Mouse (Mus musculus) forebrain, embryonic 14.5 days (tissue): Measurements from ENCODE around the gene Gm8356. TPM values are rescaled to one million over a fixed set of nuclear protein-coding genes. Genes with fewer than 3 reads are reported as not detected.
"Not testable (repeated sequence)": the region's sequence is repeated elsewhere in the genome, so short reads cannot be mapped to it uniquely, and the experiment has no call there.

ENCODE experiments used
- ATAC-seq: fragments of 200-750 bp; cut with Nextera tagmentation; 2 replicates; pipeline ENCODE4 v1.8.0; 2017; ENCODE audit warnings: mild to moderate bottlenecking, moderate library complexity
- DNase-seq: peaks from one replicate; pipeline ENCODE4 v3.0.0-alpha.2; 2015; ENCODE audit warnings: low spot score
- H3K27ac ChIP-seq: fragments of 300-500 bp; sonication (generic); 2 replicates; pipeline ENCODE4 v1.5.1; 2014; ENCODE audit warnings: low read depth, mild to moderate bottlenecking, control low read depth, low read length, moderate library complexity
- H3K27me3 ChIP-seq: fragments of 300-500 bp; sonication (generic); replicated peaks from 2 replicates; pipeline ENCODE4 v1.6.1; 2014; ENCODE audit warnings: low read length, control low read depth, mixed read lengths; ENCODE audit not compliant: control insufficient read depth, insufficient read depth
- H3K36me3 ChIP-seq: fragments of 300-500 bp; sonication (generic); 2 replicates; pipeline ENCODE4 v1.6.1; 2014; ENCODE audit warnings: low read length, control low read depth; ENCODE audit not compliant: control insufficient read depth, insufficient read depth
- H3K4me1 ChIP-seq: fragments of 300-500 bp; sonication (generic); 2 replicates; pipeline ENCODE4 v1.6.1; 2014; ENCODE audit warnings: antibody characterized with exemption, low read length, control low read depth; ENCODE audit not compliant: control insufficient read depth, insufficient read depth
- H3K4me2 ChIP-seq: fragments of 300-500 bp; sonication (generic); 2 replicates; pipeline ENCODE4 v1.6.1; 2014; ENCODE audit warnings: mild to moderate bottlenecking, control low read depth, low read length
- H3K4me3 ChIP-seq: fragments of 300-500 bp; sonication (generic); 2 replicates; pipeline ENCODE4 v1.5.1; 2014; ENCODE audit warnings: low read depth, low read length, control low read depth
- H3K9ac ChIP-seq: fragments of 300-500 bp; sonication (generic); 2 replicates; pipeline ENCODE4 v1.6.1; 2014; ENCODE audit warnings: mild to moderate bottlenecking, low read length, control low read depth, moderate library complexity
- H3K9me3 ChIP-seq: fragments of 300-500 bp; sonication (generic); replicated peaks from 2 replicates; pipeline ENCODE4 v1.6.1; 2016; ENCODE audit warnings: low read length, control low read depth, mixed read lengths; ENCODE audit not compliant: control insufficient read depth
- WGBS: fragments of 180-500 bp; shearing (Covaris S2); extraction: QIAGEN DNeasy Blood & Tissue Kit; methylation state at CpG from one replicate; pipeline ENCODE4 v1.1.7; 2014; 5-methylcytosine and 5-hydroxymethylcytosine counted together
- polyA plus RNA-seq: library from polyadenylated mRNA; unstranded; fragments of >200 nt; fragmentation: Nextera tagmentation; extraction: Ambion mirVana; gene quantifications from 2 replicates; pipeline ENCODE4 v1.2.1, GENCODE M21; 2014

Gm8356 gene
- polyA plus RNA-seq, result not detected in 2 replicates

GRCm38 (mm10) chr14:6537190-6537589 lies at the start of gene Gm8356:
Gene Gm8356, minus strand, starts transcription at chr14:6537290.
- H3K4me3 ChIP-seq, H3K9me3 ChIP-seq, H3K4me1 ChIP-seq, H3K27ac ChIP-seq, DNase-seq, H3K36me3 ChIP-seq, H3K9ac ChIP-seq, ATAC-seq, H3K4me2 ChIP-seq, H3K27me3 ChIP-seq: not testable (repeated sequence)
- no CpG with 5 or more reads among the region's 2 CpGs for WGBS

GRCm38 (mm10) chr14:6486331-6486730 lies 50.8 kb downstream of the Gm8356 start:
- H3K4me2 ChIP-seq, H3K27me3 ChIP-seq, H3K9me3 ChIP-seq, H3K9ac ChIP-seq, DNase-seq, ATAC-seq, H3K36me3 ChIP-seq, H3K4me3 ChIP-seq, H3K4me1 ChIP-seq, H3K27ac ChIP-seq: not testable (repeated sequence)
- 45% methylated on average over 1 of the region's 1 CpGs for WGBS

- ATAC-seq, DNase-seq, H3K4me1 ChIP-seq, H3K4me2 ChIP-seq, H3K27me3 ChIP-seq, H3K9me3 ChIP-seq, H3K9ac ChIP-seq, H3K27ac ChIP-seq, H3K36me3 ChIP-seq, H3K4me3 ChIP-seq: not testable (repeated sequence)
- WGBS, result no CpG with 5 or more reads among the region's 1 CpGs
Measured at GRCm38 (mm10) chr14:6485541-6485940, 51.5 kb downstream of the Gm8356 start.

- not testable (repeated sequence) for H3K27me3 ChIP-seq, H3K9me3 ChIP-seq, H3K4me1 ChIP-seq, H3K36me3 ChIP-seq, DNase-seq, H3K9ac ChIP-seq, ATAC-seq, H3K4me3 ChIP-seq, H3K27ac ChIP-seq, H3K4me2 ChIP-seq
- WGBS, result 81% methylated on average over 7 of the region's 8 CpGs
Measured at GRCm38 (mm10) chr14:6482126-6482525, 55.0 kb downstream of the Gm8356 start.

Other genes with a start within 250 kb of the Gm8356 start
- gene Gm21103, start 232.4 kb downstream of the Gm8356 start, polyA plus RNA-seq, result not detected in 2 replicates
- not detected in 2 replicates for gene Gm3618, start 193.6 kb downstream of the Gm8356 start, polyA plus RNA-seq
- gene Gm16440, start 147.0 kb downstream of the Gm8356 start, polyA plus RNA-seq, result not detected in 2 replicates
- gene Gm3591, start 124.8 kb downstream of the Gm8356 start, polyA plus RNA-seq, result 3.4 and 5.7 TPM in 2 replicates
- gene Gm3594, start 92.7 kb downstream of the Gm8356 start, polyA plus RNA-seq, result not detected in 2 replicates
- 0.33 and 0.39 TPM in 2 replicates for gene Gm3629, start 53.3 kb upstream of the Gm8356 start, polyA plus RNA-seq
- not detected in 2 replicates for gene Gm3460, start 85.1 kb upstream of the Gm8356 start, polyA plus RNA-seq
- not detected in 2 replicates for gene Gm10251, start 146.9 kb upstream of the Gm8356 start, polyA plus RNA-seq
- not detected in 2 replicates for gene Gm8050, start 183.0 kb upstream of the Gm8356 start, polyA plus RNA-seq
- 11.1 and 13.1 TPM in 2 replicates for gene Gm3636, start 205.0 kb upstream of the Gm8356 start, polyA plus RNA-seq
- gene Gm8362, start 237.1 kb upstream of the Gm8356 start, polyA plus RNA-seq, result not detected in 2 replicates